Mouse (Mus musculus) cerebellum, postnatal 14 days (tissue): ENCODE data around the gene Snrpd3.
"Not testable (repeated sequence)": the region's sequence is repeated elsewhere in the genome, so short reads cannot be mapped to it uniquely, and the experiment has no call there.

Experiments
- DNase-seq, 2 experiments: peaks; one replicate each; pipeline ENCODE4 v3.0.0; 2021; ENCODE audit warnings: mixed read lengths in 2 of 2

Gene Snrpd3

GRCm38 (mm10) chr10:75517073-75517757 lies at the start of gene Snrpd3:
Snrpd3 (plus strand) TSS chr10:75517551.
- peak; percentile 90 to 93 for DNase-seq

- DNase-seq = no peak
Measured at GRCm38 (mm10) chr10:75473411-75473810, 43.9 kb upstream of the Snrpd3 start.

DNA sequence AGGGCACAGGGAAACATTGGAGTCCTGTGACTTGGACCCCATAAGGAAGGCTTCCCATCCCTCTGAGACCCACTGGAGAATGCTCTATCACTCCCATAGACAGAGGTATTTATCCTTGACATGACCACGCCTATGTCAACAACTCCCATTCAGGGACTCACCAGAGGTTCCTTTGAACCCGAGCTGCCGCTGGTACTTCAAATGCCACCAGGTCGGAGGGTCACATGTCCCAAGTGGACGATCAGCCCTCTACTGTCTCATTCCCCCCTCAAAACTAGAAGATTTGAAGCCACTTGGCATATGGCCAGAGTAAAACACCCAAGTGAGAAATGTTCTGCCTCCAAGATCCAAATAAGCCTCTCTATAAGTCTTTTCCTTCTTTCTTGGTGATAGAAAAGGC lies 42.8 kb upstream of the Snrpd3 start:
- no peak for DNase-seq

DNA sequence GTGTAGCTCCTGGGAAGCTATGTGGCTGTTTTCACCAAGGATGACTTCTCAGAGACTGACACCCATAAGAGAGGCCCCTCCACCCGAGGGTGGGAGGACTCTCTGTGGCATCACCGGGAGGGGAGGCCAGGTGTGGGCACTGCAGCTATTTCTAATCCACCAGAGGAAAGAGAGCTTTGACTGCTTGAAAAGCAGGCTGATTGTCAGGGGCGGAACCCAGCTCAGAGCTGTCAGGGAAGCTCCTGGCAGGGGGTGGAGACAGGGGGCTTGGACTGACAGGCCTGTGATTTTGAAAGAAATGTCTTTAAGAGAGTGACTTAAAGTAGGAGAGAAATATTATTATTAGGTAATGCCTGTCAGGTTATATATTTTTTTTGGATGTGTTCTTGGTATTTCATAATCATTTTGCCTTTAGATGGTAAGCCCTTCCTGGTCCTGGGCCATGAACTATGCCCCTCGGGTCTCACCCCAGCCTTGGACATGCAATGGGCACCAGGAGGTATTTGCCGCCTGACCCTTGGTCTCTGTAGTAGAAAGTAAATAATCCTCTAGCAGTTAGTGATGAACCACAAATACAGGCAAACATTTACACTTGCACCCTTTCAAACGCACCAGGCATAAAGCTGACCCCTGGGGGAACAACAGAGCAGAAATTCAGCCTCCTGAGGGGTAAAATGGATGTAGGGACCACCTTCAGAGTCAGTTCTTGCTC lies 42.1 kb upstream of the Snrpd3 start:
- not testable (repeated sequence) for DNase-seq

DNA sequence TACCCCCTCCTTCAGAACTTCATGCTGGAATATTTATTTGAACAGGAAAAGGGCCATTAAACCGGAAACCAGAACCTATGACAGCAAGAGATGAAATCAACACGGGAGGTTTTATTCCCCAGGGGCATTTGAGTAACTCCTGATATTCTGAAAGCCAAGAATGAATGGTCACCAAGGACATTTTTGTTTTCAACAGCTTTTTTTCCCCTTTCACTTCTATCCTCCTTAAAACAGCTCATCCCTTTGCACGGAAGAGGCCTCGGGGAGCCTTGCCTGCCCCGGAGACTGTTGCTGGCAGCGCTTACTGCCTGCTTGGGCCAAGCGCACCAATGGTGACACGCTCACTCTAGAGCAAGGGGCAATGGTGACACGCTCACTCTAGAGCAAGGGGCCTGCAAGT lies 40.3 kb upstream of the Snrpd3 start:
- no peak for DNase-seq

DNA sequence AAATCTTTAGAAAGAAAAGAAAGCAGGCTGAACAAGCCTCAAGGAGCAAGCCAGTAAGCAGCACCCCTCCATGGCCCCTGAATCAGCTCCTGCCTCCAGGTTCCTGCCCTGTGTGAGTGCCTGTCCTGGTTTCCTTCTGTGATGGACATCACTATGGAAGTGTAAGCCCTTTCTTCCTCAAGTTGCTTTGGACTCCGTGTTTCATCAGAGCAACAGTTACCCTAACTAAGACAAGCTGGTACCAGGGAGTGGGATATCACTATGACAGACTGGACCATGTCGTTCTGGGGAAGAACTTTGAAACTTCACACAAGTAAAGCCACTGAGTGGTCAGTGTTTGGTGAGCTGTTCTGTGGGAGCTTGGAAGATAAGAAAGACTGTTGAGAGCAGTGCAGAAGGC lies 37.4 kb upstream of the Snrpd3 start:
- DNase-seq = no peak

GRCm38 (mm10) chr10:75481703-75482102 lies 35.6 kb upstream of the Snrpd3 start:
- DNase-seq = no peak

DNA sequence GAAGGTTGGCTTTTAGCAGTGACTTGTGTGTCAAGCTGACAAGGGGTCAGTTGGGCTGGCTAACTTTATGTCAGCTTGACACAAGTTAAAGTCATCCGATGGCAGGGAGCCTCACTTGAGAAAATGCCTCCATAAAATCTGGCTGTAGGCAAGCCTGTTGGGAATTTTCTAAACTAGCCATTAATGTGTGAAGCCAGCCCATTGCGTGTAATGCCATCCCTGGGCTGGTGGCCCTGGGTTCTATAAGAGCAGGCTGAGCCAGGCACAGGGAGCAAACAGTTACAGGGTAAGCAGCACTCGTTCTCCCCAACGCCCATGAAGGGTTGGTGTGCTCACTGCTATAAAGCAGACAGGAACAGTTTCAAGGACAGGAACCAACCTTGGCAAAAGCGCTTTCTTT lies 35.1 kb upstream of the Snrpd3 start:
- DNase-seq = no peak

DNA sequence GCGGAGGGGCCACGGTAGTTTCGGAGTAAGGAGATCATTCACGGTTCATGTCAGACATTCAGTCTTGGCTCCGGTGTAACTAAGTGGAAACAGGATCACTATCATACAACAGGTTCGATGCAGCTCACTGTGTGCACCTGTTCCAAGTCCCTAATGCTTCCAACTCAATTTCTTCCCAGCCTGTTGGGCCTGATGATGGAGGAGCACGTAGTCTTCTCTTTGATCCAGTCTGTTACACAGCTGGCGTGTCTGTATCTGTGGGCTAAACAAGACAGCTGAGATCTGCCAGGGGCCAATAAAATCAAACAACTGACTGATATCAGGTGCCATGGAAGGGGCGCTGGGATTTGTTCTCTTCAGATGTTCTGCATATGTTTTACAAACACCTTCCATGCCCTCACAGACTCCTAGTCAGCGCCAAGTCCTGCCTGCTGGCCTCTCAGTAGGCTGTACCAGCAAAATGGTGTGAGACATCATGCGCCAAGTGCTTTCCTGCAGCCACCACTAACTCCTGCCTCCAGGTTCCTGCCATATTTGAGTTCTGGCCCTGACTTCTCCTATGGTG lies 34.4 kb upstream of the Snrpd3 start:
- no peak for DNase-seq

GRCm38 (mm10) chr10:75484066-75484465 lies 33.3 kb upstream of the Snrpd3 start:
- DNase-seq = no peak

DNA sequence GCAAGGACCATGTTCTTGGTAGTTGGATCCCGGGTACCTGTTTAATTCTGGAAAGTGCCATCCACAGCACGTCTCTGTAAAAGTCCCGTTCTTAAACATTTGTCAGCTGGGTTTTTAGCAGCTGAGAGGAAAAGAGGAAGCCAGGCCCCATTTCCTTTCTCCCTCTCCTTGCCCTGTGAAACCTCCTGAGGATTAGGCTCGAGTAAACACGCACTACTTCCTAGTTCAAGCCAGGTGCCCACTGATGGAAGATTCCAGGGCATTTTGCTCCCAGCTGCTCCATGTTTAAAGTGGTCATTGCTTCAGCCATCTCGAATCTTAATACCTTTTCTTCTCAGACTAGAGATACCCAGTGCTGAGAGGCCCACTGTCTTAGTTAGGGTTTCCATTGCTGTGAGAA lies 32.6 kb upstream of the Snrpd3 start:
- DNase-seq = no peak

GRCm38 (mm10) chr10:75486086-75486979 lies 31.0 kb upstream of the Snrpd3 start:
- peak; percentile 90 to 93 for DNase-seq

GRCm38 (mm10) chr10:75487131-75487530 lies 30.2 kb upstream of the Snrpd3 start:
- DNase-seq = no peak

GRCm38 (mm10) chr10:75489522-75489921 lies 27.8 kb upstream of the Snrpd3 start:
- peak; percentile 36 to 43 for DNase-seq

GRCm38 (mm10) chr10:75490731-75491130 lies 26.6 kb upstream of the Snrpd3 start:
- no peak for DNase-seq

DNA sequence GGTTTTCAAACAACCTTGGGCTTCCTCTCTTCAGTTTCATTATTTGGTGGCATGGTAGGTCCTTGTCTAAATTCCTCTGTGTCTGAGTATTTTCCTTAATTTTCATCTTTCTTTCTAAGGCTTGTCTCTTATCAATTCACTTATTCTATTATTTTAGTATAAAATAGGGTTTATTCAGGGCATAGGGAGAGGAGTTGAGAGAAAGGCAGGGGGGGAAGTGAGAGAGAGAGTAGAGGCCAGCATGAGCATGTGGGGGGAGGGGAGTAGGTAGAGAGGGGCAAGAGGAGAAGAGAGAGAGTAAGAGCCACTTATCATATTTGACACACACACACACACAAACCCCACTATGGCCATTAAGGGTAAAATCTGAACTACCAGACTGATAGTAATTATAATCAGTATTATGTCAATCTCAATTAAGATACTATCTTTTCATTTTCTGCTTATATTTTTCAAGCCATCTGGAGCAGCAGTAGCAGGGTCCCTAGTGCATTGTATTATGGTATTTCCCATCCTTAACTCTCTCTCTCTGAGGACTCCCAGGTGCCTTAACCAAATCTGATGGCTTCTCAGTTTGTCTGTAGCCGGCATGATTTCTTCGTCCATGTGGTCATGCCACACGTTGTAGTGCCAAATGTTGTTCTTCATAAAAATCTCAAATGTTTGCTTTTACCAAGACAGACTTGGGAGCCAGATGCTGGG lies 26.0 kb upstream of the Snrpd3 start:
- no peak for DNase-seq

GRCm38 (mm10) chr10:75491936-75492262 lies 25.5 kb upstream of the Snrpd3 start:
- DNase-seq = no peak

- no peak for DNase-seq
Measured at GRCm38 (mm10) chr10:75495304-75495703, 22.0 kb upstream of the Snrpd3 start.

- DNase-seq = no peak
Measured at GRCm38 (mm10) chr10:75495921-75496320, 21.4 kb upstream of the Snrpd3 start.

GRCm38 (mm10) chr10:75499214-75499613 lies 18.1 kb upstream of the Snrpd3 start:
- DNase-seq = not testable (repeated sequence)

- DNase-seq = no peak
Measured at GRCm38 (mm10) chr10:75499791-75500190, 17.6 kb upstream of the Snrpd3 start.

DNA sequence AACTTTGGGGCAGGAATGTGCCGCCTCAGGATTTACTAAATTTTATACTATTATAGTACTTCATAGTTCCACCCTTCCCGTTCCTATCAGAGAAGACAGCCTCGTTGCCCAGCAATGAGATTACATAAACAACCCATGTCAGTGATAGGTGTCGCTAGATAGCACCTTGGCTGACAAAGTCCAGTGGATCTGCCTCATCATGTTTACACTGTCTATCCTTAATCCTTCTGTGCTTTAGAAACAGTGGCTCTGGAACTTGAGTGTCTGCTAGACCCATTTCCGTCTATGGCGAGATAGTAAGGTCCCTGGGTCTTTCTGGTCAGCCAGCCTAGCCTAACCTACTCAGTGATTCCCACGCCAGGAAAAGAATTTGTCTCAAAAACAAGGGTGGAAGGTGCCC lies 17.0 kb upstream of the Snrpd3 start:
- no peak for DNase-seq

DNA sequence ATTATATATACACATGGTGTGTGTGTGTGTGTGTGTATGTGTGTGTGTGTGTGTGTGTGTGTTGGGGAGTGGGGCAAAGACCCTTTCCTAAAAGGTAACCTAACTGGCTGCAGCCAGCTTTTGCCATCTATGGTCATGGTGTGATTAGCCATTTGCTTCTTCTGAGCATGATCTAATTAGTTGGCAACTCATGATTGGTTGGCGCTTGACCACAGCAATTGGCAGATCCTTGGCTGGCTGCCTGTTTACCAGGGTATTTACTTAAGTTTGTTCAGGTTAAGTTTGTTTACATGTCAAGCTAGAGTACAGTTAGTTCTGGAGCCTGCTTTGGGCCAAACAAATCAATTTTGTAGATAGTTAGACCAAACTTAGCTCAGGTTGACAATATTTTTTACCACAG lies 15.7 kb upstream of the Snrpd3 start:
- peak in 1 of 2 experiments; percentile 44 for DNase-seq
